In the genomic region with DNA sequence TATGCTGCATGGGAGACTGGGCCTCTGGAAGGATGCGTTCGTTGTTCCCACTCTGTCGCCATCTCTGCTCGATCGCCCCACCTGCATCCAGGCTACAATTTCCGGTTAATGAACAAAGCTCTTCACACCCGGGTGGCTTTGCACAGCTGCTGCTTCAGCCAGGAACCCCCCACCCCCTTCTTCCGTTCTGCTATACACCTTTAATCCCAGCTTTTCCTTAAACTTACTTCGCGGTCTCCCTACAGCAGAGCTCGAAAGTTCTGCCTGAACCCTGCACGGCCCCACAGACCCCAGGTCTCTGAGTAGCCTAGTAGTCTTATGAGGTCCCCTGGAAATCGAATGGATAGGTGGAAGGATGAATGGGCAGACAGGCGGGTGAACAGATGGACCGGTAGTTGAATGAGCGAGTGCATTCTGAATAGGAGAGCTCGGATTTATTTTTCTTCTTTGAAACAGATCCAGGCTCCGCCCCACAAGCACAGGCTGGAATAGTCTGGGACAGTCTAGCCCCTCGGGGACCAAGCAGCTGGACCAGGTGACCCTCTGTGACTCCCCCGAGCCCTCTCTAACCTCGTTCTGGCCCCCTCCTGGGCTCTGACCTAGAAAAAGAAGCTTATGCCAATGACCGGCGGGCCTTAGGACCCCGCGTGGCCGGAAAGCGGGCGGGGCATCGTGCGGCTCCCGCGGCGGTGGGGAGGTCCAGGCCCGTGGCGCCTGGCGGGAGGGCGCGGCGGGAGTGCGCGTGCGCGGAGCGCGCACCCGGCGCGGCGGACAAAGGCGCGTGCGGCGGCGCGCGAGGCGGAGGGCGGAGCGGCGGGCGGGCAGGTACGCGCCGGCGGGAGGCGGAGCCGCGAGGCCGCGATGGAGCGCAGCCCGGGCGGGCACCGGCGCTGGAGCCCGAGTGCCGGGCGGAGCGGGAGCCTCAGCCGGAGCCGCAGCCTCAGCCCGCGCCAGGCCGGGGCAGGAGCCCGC, we compare ENCODE assay signal across 8 mouse cellular contexts. TPM values are rescaled to one million over a fixed set of nuclear protein-coding genes. Genes with fewer than 3 reads are reported as not detected.
DNase-seq lines count a peak whose midpoint lies in the region; ATAC-seq and TF ChIP-seq lines count a peak whose summit lies in the region.

TSS of gene Sbk1 (plus strand) at position 908 of the 972 bp plus-strand sequence.

- TF ChIP-seq CTCF in embryonic fibroblast, embryonic 13.5 days (IDR thresholded peaks at IDR 0.05; ENCODE audit: borderline replicate concordance, insufficient read depth, low read length), result no peak

- ATAC-seq in limb, embryonic 13.5 days (ENCODE audit: low FRiP score, low read depth), result peak; percentile 91
- peak; percentile 90 for ATAC-seq in midbrain, embryonic 15.5 days (replicated peaks)

- H3K4me2 ChIP-seq in limb, embryonic 13.5 days (replicated peaks), result peak within 1 kb of the TSS; percentile 92
- peak within 1 kb of the TSS; percentile 95 for H3K4me2 ChIP-seq in midbrain, embryonic 15.5 days

- DNase-seq in A20 (ENCODE audit: low read depth, low spot score), result peak; percentile 89
- peak; percentile 95 for DNase-seq in brain, adult 2 months (ENCODE audit: low read depth, low spot score)
- peak; percentile 92 to 94 for DNase-seq in heart, adult 9 months (ENCODE audit: low spot score in 2 of 2)
- peak; percentile 94 for DNase-seq in kidney, adult 9 months
- peak; percentile 91 to 93 for DNase-seq in spleen, adult 18-20 months

- H3K36me3 ChIP-seq in limb, embryonic 13.5 days, result peaks cover 21% of the 10 kb centered on the region
- H3K36me3 ChIP-seq in midbrain, embryonic 15.5 days (replicated peaks), result no peaks in the 10 kb centered on the region

- peak; percentile 47 for TF ChIP-seq POLR2A in embryonic fibroblast, embryonic 13.5 days (IDR thresholded peaks at IDR 0.05; ENCODE audit: low read depth, low read length)

- no peaks in the 10 kb centered on the region for H3K27me3 ChIP-seq in limb, embryonic 13.5 days
- H3K27me3 ChIP-seq in midbrain, embryonic 15.5 days (replicated peaks), result no peaks in the 10 kb centered on the region

- H3K9me3 ChIP-seq in limb, embryonic 13.5 days, result no peaks in the 10 kb centered on the region
- H3K9me3 ChIP-seq in midbrain, embryonic 15.5 days, result no peaks in the 10 kb centered on the region

- H3K4me3 ChIP-seq in embryonic fibroblast, embryonic 13.5 days (ENCODE audit: insufficient read depth, low read length), result peak within 1 kb of the TSS; percentile 87
- H3K4me3 ChIP-seq in limb, embryonic 13.5 days, result peak within 1 kb of the TSS; percentile 98
- peak within 1 kb of the TSS; percentile 79 for H3K4me3 ChIP-seq in midbrain, embryonic 15.5 days

- peak within 1 kb of the TSS; percentile 99 for H3K9ac ChIP-seq in limb, embryonic 13.5 days
- H3K9ac ChIP-seq in midbrain, embryonic 15.5 days, result peak within 1 kb of the TSS; percentile 98

- H3K27ac ChIP-seq in embryonic fibroblast, embryonic 13.5 days (ENCODE audit: insufficient read depth, low read length), result peak within 1 kb of the TSS; percentile 8; the same call in 1 of the 2 replicates
- H3K27ac ChIP-seq in limb, embryonic 13.5 days, result peak within 1 kb of the TSS; percentile 95
- H3K27ac ChIP-seq in midbrain, embryonic 15.5 days, result peak within 1 kb of the TSS; percentile 98

- no peaks in the 10 kb centered on the region for H3K4me1 ChIP-seq in embryonic fibroblast, embryonic 13.5 days (ENCODE audit: control insufficient read depth, insufficient read depth, low read length)
- peaks cover 45% of the 10 kb centered on the region for H3K4me1 ChIP-seq in limb, embryonic 13.5 days
- peaks cover 43% of the 10 kb centered on the region for H3K4me1 ChIP-seq in midbrain, embryonic 15.5 days

- under 1% methylated on average over 78 of the region's 85 CpGs for WGBS in limb, embryonic 13.5 days
- under 1% methylated on average over 70 of the region's 85 CpGs for WGBS in midbrain, embryonic 15.5 days

RNA-seq across cellular contexts. Expression of gene Sbk1, which starts in this region (rescaled TPM):
- 4.6 and 5.8 TPM in 2 replicates for polyA plus RNA-seq in embryonic fibroblast, embryonic 13.5 days (2011; ENCODE audit: insufficient read length, low read depth, missing spikeins)
- polyA plus RNA-seq in limb, embryonic 13.5 days (2015; fragmentation: Nextera tagmentation; extraction: Ambion mirVana), result 56.7 and 58.2 TPM in 2 replicates
- polyA plus RNA-seq in midbrain, embryonic 15.5 days (2015; fragmentation: Nextera tagmentation; extraction: Ambion mirVana), result 333 and 359 TPM in 2 replicates

Comparison
In these comparisons a context has a peak if more than half of its experiments do, and no peak if none do; other contexts are left out.
1. Peak in every context shown above with its lines: DNase-seq, ATAC-seq, H3K4me3 ChIP-seq and H3K27ac ChIP-seq.
2. H3K27ac ChIP-seq: peak in every context shown above with its lines; median percentile 98 in midbrain, embryonic 15.5 days; 95 in limb, embryonic 13.5 days; 8 in embryonic fibroblast, embryonic 13.5 days.